Comparison of ENCODE assay signal across 12 mouse cellular contexts in genomic region chr7:49159646-49160555, GRCm38 (mm10).
DNase-seq lines count a peak whose midpoint lies in the region; ATAC-seq and TF ChIP-seq lines count a peak whose summit lies in the region.
"Had no signal": no experiment of that assay in that cellular context is flagged by ENCODE, and none has a peak within 500 bp of the region (broad histone marks: within the 10 kb centered on the region; RNA-seq: fewer than 3 reads in every experiment).

No protein-coding gene starts in this region.

- ATAC-seq in hindbrain, postnatal 0 days = peak; percentile 36; the same call in 1 of the 2 replicates
- no peak for ATAC-seq in hindbrain, embryonic 14.5 days (ENCODE audit: low FRiP score)
- peak; percentile 19; the same call in 1 of the 2 replicates for ATAC-seq in forebrain, embryonic 14.5 days
- peak; percentile 45; the same call in 1 of the 2 replicates for ATAC-seq in heart, postnatal 0 days (ENCODE audit: insufficient read depth, low read depth)
- no peak for ATAC-seq in activated CD4-positive, CD25-positive, alpha-beta regulatory T cell, adult 4 months

- no peak overlapping the region for H3K9ac ChIP-seq in hindbrain, postnatal 0 days (replicated peaks; ENCODE audit: low read length)
- H3K9ac ChIP-seq in hindbrain, embryonic 14.5 days = no peak overlapping the region
- H3K9ac ChIP-seq in forebrain, embryonic 14.5 days (ENCODE audit: low read length) = no peak overlapping the region
- no peak overlapping the region for H3K9ac ChIP-seq in heart, postnatal 0 days (replicated peaks; ENCODE audit: low read depth, low read length)
- H3K9ac ChIP-seq: embryonic facial prominence, embryonic 13.5 days had no signal

- H3K4me2 ChIP-seq in hindbrain, postnatal 0 days (ENCODE audit: low read depth, low read length) = no peak overlapping the region
- H3K4me2 ChIP-seq in hindbrain, embryonic 14.5 days (replicated peaks) = no peak overlapping the region
- H3K4me2 ChIP-seq in forebrain, embryonic 14.5 days (ENCODE audit: low read length) = no peak overlapping the region
- H3K4me2 ChIP-seq in heart, postnatal 0 days (ENCODE audit: low read depth, low read length) = no peak overlapping the region
- H3K4me2 ChIP-seq: embryonic facial prominence, embryonic 13.5 days had no signal

- H3K27ac ChIP-seq in hindbrain, postnatal 0 days = no peak overlapping the region
- H3K27ac ChIP-seq in hindbrain, embryonic 14.5 days = no peak overlapping the region
- no peak overlapping the region; the same call in 1 of the 2 replicates for H3K27ac ChIP-seq in forebrain, embryonic 14.5 days (ENCODE audit: low read depth, low read length)
- H3K27ac ChIP-seq in heart, postnatal 0 days (ENCODE audit: low read depth) = peak overlapping the region; percentile 81
- no peak overlapping the region for H3K27ac ChIP-seq in layer of hippocampus, adult 2 months
- H3K27ac ChIP-seq: embryonic facial prominence, embryonic 13.5 days had no signal

- TF ChIP-seq CTCF in hindbrain, postnatal 0 days (IDR thresholded peaks at IDR 0.05; ENCODE audit: low read depth) = no peak
- TF ChIP-seq CTCF in heart, postnatal 0 days (IDR thresholded peaks at IDR 0.05; ENCODE audit: low read depth) = no peak
- TF ChIP-seq CTCF in layer of hippocampus, adult 2 months (conservative IDR thresholded peaks at IDR 0.05) = no peak

- TF ChIP-seq EP300 in heart, postnatal 0 days (IDR thresholded peaks at IDR 0.05; ENCODE audit: low read depth) = no peak

- H3K36me3 ChIP-seq in hindbrain, postnatal 0 days (ENCODE audit: insufficient read depth, low read length) = no peaks in the 10 kb centered on the region
- no peaks in the 10 kb centered on the region for H3K36me3 ChIP-seq in hindbrain, embryonic 14.5 days (replicated peaks; ENCODE audit: control insufficient read depth, insufficient read depth)
- no peaks in the 10 kb centered on the region for H3K36me3 ChIP-seq in forebrain, embryonic 14.5 days (ENCODE audit: control insufficient read depth, insufficient read depth, low read length)
- H3K36me3 ChIP-seq in heart, postnatal 0 days (replicated peaks; ENCODE audit: control insufficient read depth, insufficient read depth, low read length) = no peaks in the 10 kb centered on the region
- H3K36me3 ChIP-seq: embryonic facial prominence, embryonic 13.5 days had no signal

- no peak overlapping the region for H3K4me3 ChIP-seq in hindbrain, postnatal 0 days (ENCODE audit: low read length)
- no peak overlapping the region for H3K4me3 ChIP-seq in hindbrain, embryonic 14.5 days (replicated peaks; ENCODE audit: low read length)
- no peak overlapping the region for H3K4me3 ChIP-seq in forebrain, embryonic 14.5 days (ENCODE audit: low read depth, low read length)
- no peak overlapping the region for H3K4me3 ChIP-seq in heart, postnatal 0 days (ENCODE audit: low read depth, low read length)
- no peak overlapping the region for H3K4me3 ChIP-seq in layer of hippocampus, adult 2 months
- H3K4me3 ChIP-seq: embryonic facial prominence, embryonic 13.5 days had no signal

- H3K4me1 ChIP-seq in hindbrain, postnatal 0 days (ENCODE audit: insufficient read depth, low read length) = peaks cover 32% of the 10 kb centered on the region
- H3K4me1 ChIP-seq in hindbrain, embryonic 14.5 days (replicated peaks; ENCODE audit: control insufficient read depth, insufficient read depth, low read length) = peaks cover 36% of the 10 kb centered on the region
- peaks cover 40% of the 10 kb centered on the region for H3K4me1 ChIP-seq in forebrain, embryonic 14.5 days (ENCODE audit: control insufficient read depth, insufficient read depth, low read length)
- H3K4me1 ChIP-seq in heart, postnatal 0 days (ENCODE audit: control insufficient read depth, insufficient read depth) = peaks cover 57% of the 10 kb centered on the region

- no peaks in the 10 kb centered on the region for H3K27me3 ChIP-seq in hindbrain, postnatal 0 days (ENCODE audit: insufficient read depth, low read length)
- no peaks in the 10 kb centered on the region for H3K27me3 ChIP-seq in hindbrain, embryonic 14.5 days (ENCODE audit: control insufficient read depth, insufficient read depth, low read length)
- H3K27me3 ChIP-seq in forebrain, embryonic 14.5 days (replicated peaks; ENCODE audit: control insufficient read depth, insufficient read depth, low read length) = no peaks in the 10 kb centered on the region
- H3K27me3 ChIP-seq in heart, postnatal 0 days (ENCODE audit: control insufficient read depth, insufficient read depth, low read length) = no peaks in the 10 kb centered on the region
- H3K27me3 ChIP-seq: embryonic facial prominence, embryonic 13.5 days had no signal

- WGBS in hindbrain, postnatal 0 days = 55% methylated on average over 18 of the region's 18 CpGs
- WGBS in hindbrain, embryonic 14.5 days = 70% methylated on average over 18 of the region's 18 CpGs
- WGBS in forebrain, embryonic 14.5 days = 29% methylated on average over 18 of the region's 18 CpGs
- 65% methylated on average over 18 of the region's 18 CpGs for WGBS in heart, postnatal 0 days

- no peak for DNase-seq in hindbrain, postnatal 0 days (ENCODE audit: low spot score)
- no peak for DNase-seq in hindbrain, embryonic 14.5 days (ENCODE audit: low spot score)
- peak; percentile 91 for DNase-seq in Muller cell, postnatal 12 days (ENCODE audit: inconsistent ontology term)
- DNase-seq in forebrain, embryonic 14.5 days (ENCODE audit: low spot score) = peak; percentile 66
- DNase-seq in heart, postnatal 0 days (ENCODE audit: low spot score) = peak; percentile 58
- DNase-seq in thymus, postnatal 0 days (ENCODE audit: low spot score) = no peak
- no peak for DNase-seq in layer of hippocampus, adult 2 months (ENCODE audit: low spot score in 2 of 2)
- DNase-seq: kidney, postnatal 4 days; liver; right cerebral cortex, postnatal 25 days had no signal

- 0 out of 2 replicates have a peak, but pooled peaks cover 6% of the 10 kb centered on the region for H3K9me3 ChIP-seq in hindbrain, postnatal 0 days (ENCODE audit: low read length)
- peaks cover 6% of the 10 kb centered on the region; the same call in 1 of the 2 replicates for H3K9me3 ChIP-seq in hindbrain, embryonic 14.5 days (ENCODE audit: control insufficient read depth, low read length)
- no peaks in the 10 kb centered on the region for H3K9me3 ChIP-seq in forebrain, embryonic 14.5 days (replicated peaks; ENCODE audit: control insufficient read depth, low read length)
- 0 out of 2 replicates have a peak, but pooled peaks cover 3% of the 10 kb centered on the region for H3K9me3 ChIP-seq in heart, postnatal 0 days (replicated peaks; ENCODE audit: control insufficient read depth, low read length)

Comparison
In these comparisons a context has a peak if more than half of its experiments do, and no peak if none do; other contexts are left out.
1. ATAC-seq: peak in hindbrain, postnatal 0 days (single experiment), forebrain, embryonic 14.5 days (single experiment) and heart, postnatal 0 days (single experiment); none in hindbrain, embryonic 14.5 days (single experiment) and activated CD4-positive, CD25-positive, alpha-beta regulatory T cell, adult 4 months (single experiment).
2. DNase-seq: peak in Muller cell, postnatal 12 days (single experiment), forebrain, embryonic 14.5 days (single experiment) and heart, postnatal 0 days (single experiment); none in hindbrain, postnatal 0 days (single experiment), hindbrain, embryonic 14.5 days (single experiment), thymus, postnatal 0 days (single experiment) and layer of hippocampus, adult 2 months (0 of 2).